Mouse (Mus musculus): ENCODE measurements around the gene Wnt2b.

GRCm38 (mm10) chr3:104937728-104938305, 23.9 kb downstream of the Wnt2b start:
- TF ChIP-seq CTCF (IDR thresholded peaks at IDR 0.05; ENCODE audit: low read depth, low read length) (no peak), GATA1 (IDR thresholded peaks at IDR 0.05; ENCODE audit: borderline replicate concordance, low read length) (no peak), POLR2AphosphoS5 (IDR thresholded peaks at IDR 0.05; ENCODE audit: insufficient replicate concordance, low read depth, low read length) (no peak), TAL1 (conservative IDR thresholded peaks at IDR 0.05; ENCODE audit: low read depth, low read length) (no peak)
